Mouse (Mus musculus) layer of hippocampus, postnatal 14 days (tissue): ENCODE results near the gene Tshz2. TPM values are rescaled to one million over a fixed set of nuclear protein-coding genes. Genes with fewer than 3 reads are reported as not detected.

Experiments
- DNase-seq, 2 experiments: peaks; one replicate each; pipeline ENCODE4 v3.0.0; 2021 to 2022; ENCODE audit warnings: low spot score in 2 of 2, mixed read lengths in 1 of 2
- total RNA-seq, 2 experiments: library from RNA; stranded (reverse); gene quantifications; 2 replicates each; pipeline ENCODE4 v1.2.3; 2021

The Tshz2 gene
- total RNA-seq, 2 experiments from 2014 or later: 8.6 to 26.7 TPM

DNA sequence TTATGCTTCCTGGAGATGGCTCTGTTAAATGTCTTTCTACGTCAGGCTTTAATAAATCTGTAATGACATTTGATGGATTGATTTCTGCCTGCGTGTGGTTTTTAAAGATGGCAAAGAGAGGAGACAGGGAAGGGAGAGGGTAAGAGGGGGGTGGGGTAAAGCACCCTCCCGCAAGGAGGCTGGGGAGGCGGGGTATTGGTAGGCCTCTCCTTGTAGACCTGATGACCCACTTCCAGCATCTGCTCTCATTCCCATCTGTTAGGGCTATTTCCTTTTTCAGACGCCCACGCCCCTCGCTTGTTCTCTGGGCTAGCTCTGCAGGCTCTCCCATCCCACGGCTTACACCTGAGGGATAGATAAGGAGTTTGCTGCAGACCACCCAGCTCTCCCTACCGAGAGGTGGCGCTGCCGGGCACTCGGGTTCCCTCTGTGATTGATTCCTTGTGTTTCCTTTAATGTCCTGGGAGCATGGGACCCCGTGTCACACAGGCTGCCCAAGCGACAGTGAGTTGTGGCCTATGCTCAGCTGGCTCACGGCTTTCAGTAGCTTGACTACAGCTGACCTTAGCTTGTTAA lies 445.7 kb downstream of the Tshz2 start:
- no peak for DNase-seq

DNA sequence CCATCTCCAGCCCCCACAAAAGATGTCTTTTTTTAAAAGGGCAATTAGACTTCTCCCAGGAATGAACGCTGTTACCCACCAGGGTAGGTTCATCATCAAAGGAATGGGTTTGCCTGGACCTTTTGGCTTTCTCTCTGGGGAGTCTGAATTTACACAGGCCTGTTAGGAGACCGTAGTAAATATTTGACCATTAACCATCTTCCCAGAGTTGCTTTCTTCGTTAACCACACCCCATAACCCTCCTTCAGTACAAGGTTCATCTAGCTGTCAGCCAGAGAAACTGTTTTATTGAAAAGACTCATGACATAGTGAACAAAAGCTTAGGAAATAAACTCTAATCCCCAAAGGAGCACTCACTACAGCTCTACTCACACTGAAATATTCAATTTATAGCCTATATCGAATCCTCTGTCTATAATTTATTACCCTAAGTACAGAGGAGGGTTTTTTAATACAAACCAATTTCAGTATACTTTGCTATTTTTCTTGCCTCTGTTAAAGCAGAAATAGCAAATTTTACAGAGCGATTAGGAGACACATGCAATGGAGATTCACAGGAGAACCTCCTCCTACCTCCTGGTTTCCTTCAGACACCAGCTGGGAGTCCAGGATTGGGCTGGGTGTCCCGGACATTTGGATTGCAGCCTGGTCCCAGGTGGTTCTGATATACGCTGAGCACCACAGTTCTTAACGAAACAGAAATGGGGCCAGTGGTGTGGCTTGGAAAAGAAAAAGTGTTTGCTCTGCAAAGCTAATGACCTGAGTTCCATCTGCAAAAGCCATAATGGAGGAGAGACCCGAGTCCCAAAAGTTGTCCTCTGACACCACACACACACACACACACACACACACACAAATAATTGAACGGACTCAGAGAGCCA lies 459.0 kb downstream of the Tshz2 start:
- DNase-seq: no peak

DNA sequence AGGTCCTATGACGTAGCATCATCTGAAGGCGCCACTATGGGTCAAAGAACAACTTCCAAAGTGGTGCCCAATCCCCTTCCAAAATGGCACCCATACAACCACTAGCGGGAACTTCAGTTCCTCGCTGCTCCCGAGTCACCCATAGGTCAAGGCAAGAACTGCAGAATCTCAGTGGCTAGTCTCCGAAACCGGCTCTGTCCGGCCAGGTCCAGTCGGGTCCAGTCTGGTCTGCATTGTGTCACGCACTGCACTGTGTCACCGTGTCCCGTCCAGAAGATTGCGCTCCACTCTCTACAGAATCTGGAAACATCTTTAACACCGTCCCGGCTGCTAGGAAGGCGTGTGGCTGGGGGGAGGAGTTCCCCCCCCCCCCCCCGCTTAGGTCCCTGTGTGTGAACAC lies 461.4 kb downstream of the Tshz2 start:
- no peak for DNase-seq

DNA sequence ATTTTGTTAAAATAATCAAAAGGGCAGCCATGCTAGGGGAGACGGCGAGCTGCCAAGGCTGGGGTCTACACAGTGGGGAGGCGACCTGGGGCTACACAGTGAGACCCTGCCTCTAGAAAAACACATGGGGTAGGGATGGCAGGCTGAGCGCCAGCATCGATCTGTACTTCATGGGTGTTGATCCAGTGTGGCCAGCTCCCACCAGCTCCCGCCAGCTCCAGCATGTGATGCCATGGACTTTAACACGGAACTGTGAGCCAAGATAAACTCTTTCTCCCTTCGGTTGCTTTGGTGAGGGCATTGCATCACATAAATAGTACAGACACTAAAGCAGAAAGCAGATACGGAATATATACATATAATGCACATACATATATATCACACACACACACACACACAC lies 462.1 kb downstream of the Tshz2 start:
- no peak for DNase-seq

DNA sequence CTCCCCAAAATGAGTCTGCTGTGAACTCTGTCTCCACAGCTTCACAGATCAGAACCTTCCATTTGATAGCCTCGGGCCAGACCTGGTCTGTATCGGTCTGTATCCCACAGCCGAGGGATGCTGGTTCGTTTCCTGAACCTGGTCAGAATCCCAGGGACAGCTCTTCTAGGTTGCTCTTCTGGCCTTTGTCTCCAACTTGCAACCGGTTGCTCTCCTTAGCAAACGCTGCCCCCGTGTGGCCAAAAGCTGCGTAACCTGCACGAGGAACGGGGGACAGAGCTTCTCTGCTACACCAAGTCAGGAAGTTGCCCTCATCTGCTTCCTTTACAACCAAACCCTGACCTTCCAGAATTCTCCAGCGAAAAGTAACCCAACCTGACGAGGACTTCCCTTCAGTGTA lies 468.3 kb downstream of the Tshz2 start:
- DNase-seq: peak; percentile 91

DNA sequence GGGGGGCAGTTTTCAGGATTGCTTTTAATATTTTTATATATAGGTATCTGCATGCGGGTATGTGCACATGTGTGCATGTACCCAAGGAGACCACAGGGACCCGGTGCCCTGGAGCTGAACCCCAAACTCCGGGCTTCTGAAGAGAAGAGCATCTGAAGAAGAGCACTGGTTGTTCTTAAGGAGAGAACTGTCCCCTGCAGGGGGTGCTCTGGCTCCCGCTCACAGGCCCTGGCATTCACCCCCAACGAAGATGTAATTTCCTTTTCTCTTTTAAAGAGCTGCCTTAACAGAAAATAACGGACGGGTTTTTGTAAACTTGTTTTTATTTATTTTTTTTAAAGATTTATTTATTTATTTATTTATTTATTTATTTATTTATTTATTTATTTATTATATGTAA lies 469.1 kb downstream of the Tshz2 start:
- no peak for DNase-seq

DNA sequence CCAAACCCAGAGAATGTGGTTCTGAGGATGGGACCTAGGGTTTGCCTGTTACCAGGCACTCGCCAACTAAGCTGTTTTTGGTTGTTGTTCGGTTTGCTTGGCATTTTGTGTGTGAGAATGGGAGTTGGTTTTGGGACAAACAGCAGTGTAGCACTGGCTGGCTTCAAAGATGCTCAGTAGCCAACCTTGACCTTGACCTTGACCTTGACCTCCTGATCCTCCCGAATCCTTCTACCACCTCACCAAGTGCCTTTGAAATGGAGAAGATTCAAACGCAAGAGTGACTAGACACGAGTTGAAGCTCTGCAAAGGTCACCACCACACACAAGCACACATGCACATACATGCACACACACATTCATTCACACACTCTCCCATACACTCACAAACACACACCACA lies 470.5 kb downstream of the Tshz2 start:
- DNase-seq: no peak

DNA sequence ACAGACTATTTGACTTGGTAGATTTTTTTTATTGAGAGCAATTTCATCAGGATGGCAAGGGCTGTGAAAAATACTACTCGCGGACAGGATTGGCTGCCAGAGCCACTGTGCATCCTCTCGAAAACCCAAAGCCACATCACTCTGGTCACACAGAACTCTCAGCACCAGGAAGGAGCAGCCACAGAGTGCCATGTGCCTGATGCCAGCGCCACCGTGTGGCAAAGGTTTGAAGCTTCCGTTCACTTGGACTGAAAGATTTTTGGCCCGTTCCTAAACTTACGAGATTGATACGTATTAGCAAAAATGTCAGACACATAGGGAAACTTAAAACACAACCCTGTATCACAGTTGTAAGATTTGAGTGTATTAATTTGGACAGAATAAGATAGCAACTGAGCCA lies 471.0 kb downstream of the Tshz2 start:
- DNase-seq: peak; percentile 27 to 59

DNA sequence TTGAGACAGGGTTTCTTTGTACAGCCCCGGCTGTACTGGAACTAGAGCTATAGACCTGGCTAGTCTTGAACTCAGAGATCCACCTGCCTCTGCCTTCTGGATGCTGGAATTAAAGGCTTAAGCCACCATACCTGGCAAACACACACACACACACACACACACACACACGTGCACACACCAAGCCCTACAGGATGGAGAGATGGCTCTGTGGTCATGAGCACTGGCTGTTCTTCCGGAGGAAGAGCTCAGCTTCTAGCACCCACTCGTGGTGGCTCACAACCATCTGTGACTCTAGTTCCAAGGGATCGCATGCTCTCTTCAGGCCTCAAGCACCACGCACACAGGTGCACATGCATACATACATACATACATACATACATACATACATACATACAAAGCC lies 471.6 kb downstream of the Tshz2 start:
- no peak for DNase-seq

DNA sequence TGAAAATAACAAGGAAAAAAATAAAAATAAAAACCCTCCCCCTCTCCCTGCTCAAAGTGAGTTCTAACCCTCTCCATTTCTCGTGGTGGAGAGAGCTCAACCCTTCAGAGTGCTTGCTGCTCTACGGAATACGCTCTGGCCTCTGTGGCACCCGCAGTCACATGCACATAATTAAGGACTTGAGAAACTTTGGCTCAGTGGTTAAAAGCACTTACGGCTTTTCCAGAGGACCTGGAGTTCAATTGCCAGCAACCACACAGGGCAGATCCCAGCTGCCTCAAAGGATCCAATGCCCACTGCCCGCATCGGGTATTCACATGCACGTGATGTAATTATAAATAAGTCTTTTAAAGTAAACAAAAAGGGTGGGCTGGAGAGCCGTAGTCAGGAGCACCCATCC lies 473.2 kb downstream of the Tshz2 start:
- no peak for DNase-seq

DNA sequence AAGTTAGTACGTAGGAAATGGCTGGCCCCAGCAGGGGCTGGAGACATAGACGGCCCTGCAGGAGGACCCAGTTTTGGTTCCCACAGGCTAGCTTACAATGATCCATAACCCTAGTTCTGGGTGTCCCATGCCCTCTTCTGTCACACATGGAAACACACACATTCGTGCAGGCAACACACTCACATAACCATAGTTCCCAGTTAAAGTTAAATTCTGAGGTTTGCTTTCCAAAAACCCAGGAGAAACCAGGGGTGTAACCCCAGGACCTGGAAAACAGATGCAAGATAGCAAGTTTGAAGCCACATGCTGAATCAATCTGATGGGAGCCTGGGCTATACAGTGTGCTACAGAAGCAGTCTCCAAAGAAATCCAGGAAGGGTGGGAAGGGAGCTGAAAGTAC lies 475.0 kb downstream of the Tshz2 start:
- DNase-seq: no peak

DNA sequence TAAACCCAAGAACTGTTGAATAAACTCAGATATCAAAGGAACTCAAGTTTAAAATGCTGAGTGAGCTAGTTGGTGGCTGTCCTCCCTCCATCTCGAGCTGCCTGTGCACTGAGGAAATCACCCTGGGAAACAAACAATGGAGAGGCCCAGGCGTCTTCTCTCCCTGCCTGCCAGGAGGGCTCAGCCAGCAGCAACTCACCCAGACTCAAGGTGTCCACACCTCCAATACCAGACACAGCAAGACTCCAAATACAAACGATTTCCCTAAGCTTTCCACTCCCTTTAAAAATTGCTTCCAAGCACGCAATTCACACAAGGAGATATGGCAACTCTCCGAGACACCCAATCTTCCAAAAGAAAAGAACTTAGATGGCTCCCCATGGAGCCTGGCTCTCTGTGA lies 476.7 kb downstream of the Tshz2 start:
- DNase-seq: no peak

DNA sequence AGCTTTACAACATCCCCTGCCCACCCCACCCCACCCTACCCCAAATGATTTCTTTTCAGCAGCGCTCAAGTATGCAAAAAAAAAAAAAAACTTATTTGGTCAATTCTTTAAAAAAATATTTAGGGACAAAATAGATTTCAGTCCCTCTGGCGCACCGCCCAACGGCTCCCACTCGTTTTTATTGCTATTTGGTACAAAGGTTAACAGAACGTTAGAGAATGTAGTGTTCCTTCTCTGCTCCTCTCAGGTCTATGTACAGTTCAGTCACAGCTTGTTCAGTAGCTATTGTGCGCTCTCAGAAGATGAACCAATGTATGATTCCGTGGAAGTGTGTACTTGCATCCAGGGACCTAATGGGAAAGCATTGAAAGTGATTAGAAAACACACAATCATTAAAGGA lies 477.5 kb downstream of the Tshz2 start:
- no peak for DNase-seq

DNA sequence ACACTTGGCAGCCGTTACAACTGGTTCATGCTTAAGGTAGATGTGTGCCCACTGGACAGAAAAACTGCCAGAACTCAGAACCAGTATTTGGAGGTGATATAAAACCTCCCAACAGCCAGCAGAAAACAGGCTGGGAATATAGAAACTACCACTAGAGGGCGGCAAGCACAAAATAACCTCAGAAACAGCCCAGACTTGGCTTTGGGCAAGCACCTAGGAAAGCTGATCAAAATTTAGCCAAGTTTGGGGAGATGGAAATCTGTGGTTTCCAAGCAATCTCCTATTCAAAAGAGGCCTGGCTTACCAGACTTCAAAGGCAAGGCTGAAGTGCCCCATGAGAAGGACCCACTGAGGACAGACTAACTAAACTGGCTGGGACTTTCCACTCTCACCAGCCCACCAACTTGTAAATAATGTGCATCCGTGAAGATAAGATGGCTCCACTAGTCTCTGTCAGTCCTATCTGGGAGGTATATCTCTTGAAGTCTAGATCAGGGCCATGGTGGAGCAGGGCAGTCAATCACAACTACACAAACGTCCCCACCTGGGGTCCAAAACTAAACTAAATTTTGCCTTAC lies 484.0 kb downstream of the Tshz2 start:
- DNase-seq: peak; percentile 79 to 87

DNA sequence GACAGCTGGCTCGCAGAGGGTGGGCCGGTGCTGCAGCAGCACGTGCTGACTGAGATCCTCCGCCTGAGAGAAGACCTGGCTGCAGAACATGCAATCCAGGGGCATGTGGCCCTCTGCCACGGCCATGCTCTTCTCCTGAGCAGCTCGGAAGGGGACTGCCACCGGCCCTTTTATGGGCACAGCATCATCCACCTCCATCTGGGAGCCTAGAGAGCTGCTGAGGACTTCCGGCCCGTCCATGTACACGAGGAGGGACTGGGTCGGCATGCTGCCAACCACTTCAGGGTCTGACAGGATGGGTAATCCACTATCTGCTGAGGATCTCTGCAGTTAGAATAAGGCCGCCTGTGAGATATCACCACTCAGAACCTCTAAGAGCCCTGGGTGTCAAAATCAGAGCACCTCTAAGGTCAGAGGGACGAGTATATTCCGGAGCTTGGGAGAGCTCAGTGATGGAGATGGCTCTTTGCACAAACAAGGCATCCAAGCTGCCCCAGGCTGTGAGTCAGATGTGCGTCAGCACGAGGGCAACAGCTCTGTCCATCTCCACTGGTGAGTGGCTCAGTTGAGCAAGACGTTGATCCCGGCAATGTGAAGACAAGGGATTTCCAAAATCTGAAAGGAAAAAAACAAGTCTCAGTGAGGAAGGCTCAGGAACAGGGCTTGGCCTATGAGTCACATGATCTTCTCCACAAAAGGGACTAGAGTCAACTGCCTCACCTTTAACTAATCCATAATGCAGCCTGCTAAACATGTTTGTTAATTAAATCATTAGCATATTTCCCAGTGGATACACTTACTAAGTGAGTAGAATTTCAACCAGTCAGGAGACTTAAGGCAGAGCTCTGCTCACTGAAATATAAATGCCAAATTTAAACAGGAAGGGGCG lies 487.6 kb downstream of the Tshz2 start:
- no peak for DNase-seq

Other genes with a start within 250 kb of the Tshz2 start
- not detected for gene Gm11011, start 45.3 kb upstream of the Tshz2 start, total RNA-seq